Mouse (Mus musculus) lung, postnatal 36 days (tissue): ENCODE data around the gene Rora.
A peak's percentile ranks its signal among the peaks of the same experiment; 100 is the strongest.

ENCODE experiments used
- DNase-seq: peaks from one replicate; pipeline ENCODE4 v3.0.0; 2022; ENCODE audit warnings: mixed read lengths

The Rora gene

DNA sequence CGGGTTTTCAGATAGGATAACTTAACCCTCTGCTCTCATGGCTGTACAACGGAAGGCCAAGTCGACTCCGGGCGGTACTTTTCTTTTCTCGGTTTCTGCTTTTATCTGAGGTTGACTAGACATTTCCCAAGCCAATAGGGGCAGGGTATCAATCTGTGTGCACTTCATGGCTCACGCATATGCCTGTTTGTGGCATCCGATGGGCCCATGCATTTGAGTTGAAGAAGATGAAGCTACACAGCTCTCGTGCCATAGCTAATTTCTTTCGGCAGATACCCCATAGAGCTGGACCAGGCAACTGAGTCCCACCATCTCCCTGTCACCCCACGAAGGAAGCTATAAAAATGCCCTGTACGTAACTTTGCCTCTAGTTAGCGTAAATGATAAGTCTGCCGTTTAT, 641.3 kb downstream of the Rora start:
- DNase-seq: no peak

DNA sequence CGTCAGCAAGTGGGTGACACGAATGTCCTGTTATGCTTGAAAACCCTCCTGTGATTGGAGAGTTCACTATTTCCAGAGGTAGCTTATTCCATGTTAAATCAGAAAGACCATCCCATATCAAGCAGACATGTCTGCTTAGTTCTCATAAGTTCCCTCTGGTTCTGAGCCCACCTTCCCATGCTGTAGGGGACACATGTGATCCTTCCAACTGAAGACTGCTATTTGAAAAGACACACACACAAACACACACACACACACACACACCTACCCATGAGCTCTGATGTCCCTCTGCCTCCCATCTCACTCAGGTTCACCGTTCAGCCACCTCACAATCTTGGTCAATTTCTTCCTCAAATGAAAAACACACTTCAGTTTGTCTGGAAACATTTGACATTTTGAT, 642.2 kb downstream of the Rora start:
- DNase-seq: no peak

DNA sequence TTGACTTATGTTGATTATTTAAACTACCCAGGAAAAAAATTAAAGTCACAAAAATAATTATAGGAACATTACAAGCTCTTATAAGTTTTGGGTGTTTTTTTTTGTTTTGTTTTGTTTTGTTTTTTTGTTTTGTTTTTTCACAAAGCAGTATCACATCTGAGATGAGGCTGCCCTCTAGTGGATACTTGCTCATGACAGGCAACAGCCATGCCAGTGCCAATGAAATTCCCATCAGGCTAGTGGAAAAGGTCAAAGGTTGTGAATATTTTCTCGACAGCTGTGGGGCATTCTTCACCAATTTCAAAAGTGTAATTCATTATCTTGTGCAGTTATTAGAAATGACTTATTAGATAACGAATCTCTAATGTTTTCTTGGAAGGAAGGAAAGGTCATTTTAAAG, 642.8 kb downstream of the Rora start:
- DNase-seq: peak; percentile 90

DNA sequence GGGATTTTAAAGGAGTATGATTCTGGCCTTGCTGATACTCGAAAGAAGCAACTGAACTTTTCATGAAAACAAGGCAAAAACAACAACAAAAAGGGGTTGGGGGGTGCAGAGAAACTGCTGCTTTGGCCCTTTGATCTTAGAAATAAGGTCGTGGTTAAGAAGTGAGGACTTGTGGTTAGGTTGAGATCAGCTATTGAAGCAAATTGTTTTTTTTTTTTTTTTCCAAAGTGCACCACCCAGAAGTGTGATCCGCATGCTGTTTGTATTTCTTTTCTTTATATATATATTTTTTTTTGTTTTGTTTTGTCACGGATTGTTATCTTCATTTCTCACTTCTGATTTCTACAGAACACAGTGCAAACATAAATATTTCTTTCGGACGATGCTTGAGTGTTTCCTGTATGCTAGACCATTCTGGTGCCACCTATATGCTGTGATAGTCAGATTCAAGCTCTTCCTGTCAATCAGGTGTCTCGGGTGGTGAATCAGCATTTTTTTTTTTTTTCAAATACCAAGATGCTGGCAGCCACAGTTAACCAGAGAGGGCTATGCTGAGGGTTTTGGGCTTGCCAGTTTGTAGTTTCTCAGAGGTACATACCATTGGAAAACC, 644.3 kb downstream of the Rora start:
- DNase-seq: no peak

DNA sequence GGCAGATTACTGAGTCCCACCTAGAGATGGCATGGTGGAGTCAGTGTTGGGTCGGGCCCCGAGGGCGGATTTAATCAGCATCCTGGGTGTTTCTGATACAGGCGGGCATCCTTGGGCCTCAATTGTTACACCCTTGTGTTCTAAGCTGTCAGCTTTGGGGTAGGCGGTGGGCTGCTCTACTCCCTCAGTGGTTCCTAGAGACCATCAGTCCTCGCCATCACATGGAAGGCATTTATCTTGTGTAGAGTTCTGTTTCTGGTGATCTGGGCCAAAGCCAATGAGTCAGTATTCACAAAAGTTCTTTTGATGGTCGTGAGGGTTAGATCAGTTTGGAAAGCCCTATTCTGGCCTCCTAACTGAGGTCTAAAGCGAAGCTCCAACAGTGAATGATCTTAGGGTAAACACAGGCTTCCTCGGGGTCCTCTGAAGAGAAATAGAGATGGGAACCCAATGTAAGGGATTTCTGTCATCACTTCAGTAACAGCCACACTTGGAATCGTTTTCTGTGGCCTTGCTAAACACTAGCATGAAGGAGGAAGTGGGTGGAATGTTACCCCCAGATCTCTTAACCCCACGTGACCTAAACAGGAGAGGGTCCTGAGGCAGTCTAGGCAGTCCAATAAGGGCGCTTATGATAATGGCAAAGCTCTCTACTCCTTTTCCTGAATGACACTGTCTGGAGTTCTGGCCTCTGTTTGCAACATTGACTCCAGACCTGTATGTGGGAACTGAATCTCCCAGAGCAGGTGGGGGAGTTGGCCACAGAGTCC, 645.2 kb downstream of the Rora start:
- peak; percentile 26 for DNase-seq

DNA sequence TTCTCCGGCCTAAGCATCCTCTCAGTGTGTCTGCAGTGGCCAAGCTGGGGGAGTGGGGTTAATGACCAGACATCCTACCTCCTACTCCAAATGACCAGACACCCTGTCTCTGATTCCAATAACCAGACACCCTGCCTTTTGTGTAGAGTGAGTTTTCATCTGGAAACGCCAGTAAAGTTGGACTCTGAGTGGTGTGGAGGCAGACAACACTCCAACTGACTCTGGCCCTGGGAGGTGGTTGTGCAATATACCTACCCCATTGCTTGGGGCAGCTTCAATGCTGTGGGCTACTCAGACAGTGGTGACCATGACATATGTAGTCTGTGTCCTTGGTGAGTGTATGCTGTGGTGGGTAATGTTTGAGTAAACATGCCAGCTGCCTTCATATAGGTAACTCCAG, 645.9 kb downstream of the Rora start:
- peak; percentile 21 for DNase-seq

DNA sequence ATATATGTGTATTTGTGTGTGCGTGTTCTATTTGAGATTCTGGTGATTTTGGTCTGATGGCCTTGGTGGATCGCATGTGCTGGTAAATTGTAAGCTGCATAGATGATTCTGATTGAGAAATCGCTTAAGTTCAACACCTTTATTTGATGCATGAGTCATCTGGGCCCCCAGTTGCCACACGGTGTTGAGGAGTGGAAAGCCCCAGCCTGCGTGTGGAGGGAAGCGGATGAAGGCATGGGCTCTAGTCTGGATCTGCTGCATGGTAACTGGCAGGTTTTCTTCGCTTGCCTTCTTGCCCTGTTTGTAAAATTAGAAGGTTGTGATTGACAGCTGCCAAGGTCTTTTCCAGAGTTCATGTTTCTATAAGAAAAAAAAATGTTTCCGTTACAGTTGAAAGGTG, 646.7 kb downstream of the Rora start:
- DNase-seq: no peak

DNA sequence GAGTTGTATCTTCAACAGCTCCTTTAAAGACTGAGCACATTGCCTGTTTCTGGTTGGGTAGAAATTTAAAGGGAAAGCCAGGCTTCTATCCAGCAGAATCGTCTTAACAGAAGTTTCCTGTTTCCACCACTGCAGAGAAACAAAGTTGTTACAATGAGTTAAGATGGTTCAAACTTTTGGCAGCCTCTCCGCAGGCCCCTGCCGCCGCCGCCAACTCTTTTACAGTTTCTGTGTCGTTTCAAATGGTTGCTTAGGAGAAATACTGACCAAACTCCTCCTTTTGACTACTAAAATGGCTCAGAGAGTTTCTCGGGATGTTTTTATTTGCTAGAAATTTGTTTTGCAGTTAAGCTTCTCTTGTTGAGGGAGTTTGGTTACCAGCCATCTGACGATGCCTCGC, 647.9 kb downstream of the Rora start:
- DNase-seq: peak; percentile 61

DNA sequence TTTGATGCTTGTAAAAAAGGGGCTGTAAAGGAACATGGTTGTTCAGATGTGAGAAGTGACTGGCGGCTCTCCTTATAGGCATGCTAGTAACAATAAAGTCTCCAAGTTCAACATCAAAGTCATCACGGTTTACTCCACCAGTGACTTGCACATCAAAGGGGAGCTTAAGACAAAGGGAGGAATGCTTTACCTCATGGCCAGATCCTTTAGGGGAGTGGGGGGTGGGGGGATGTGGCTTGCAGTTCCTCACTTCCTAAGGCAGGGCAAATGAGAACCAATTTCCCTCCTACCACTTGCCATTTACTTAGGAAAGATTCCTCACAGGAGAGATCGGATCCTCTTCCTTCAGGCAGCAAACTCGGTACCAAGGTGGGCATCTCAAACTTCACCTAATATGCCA, 648.4 kb downstream of the Rora start:
- DNase-seq: no peak

DNA sequence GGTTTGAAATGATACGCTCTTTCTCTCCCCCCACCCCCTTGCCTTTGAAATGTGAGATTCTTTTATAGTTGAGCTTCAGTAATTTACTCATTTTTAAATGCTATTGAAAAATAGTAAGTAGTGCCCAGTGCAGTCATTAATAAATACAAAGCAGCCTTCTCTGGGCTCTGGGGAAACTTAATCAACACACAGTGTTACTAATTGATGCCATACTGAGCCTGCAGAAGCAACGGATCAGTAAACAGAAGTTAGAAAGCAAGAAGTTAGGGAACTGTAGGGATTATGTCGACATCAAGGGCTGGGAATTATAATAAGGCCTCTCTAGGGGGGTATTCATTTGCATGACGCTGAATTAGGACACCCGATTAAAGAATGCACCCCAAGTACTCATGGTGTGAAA, 649.3 kb downstream of the Rora start:
- DNase-seq: no peak

DNA sequence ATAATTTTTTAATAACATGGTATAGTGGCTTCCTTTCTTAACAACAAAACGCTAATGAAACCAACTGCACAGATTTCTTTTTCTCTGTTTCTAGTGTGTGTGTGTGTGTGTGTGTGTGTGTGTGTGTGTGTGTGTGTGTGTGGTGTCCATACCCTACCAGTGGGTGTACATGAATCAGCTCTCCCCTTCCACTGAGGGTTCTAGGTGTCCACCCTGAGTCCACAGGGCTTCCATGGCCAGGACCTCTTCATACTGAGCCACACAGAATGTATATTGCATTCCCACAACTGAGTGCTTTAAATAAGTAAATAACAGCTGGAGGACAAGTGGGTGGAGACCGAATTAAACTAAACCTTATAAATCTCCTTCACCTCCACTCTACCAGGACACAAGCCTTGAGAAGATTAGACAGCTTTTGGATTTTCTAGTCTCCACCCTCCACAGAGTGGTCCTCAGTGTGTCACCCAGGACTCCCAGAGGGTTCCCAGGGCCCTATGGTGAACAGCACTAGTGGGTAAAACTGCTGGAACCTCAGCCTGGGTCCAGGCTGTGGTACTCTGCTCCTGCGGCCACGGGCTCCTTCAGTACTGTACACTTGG, 649.9 kb downstream of the Rora start:
- DNase-seq: no peak

DNA sequence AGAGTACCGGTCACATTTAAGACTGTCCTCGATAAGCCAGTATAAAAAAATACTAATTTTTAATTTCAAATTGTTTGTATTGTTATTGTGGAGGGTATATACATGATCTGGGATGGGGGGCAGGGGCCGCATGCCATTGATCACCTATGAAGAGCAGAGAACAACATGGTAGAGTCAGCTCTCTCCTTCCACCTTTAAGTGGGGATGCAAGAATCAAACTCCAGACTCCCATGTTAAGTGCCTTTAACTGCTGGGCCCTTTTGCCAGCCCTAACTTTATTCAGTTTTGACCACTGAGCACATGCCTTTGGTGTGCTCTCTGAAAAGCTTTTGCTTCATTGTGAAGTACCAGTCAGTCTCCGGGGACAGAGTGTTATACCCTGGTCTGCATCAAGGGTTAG, 650.4 kb downstream of the Rora start:
- DNase-seq: no peak

DNA sequence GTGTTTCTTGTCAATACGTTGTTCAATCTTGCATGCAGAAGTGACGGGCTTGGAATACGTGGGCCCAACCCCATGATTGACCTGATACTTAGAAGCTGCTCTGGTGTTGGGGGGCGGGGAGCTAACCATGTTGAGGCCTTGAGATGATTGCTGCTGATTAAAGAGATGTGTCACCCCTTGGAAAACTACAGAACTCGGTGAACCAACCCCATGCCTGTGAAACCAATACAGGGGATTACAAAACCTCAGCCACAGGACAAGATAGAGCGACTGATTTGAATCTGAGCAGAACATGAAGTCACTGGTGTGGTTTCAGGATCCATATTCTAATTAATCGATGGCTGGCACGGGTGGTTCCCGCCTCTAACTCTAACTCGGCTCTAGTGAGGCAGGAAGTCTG, 650.9 kb downstream of the Rora start:
- DNase-seq: no peak

DNA sequence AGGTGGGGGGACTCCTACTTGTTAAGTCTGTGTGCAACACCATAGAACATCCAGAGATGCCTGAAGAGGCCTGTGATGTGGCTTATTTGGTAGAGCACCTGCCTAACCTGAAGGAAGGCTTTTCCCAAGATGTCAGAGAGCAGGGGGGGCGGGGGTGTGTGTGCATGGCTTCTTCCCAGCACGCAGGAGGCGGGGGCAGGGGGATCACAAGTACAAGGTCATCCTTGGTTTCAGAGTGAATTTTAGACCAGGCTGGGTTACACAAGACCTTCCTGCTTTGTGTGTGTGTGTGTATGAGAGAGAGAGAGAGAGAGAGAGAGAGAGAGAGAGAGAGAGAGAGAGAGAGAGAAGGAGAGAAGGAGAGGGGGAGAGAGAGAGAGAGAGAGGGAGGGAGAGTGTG, 651.4 kb downstream of the Rora start:
- DNase-seq: no peak

DNA sequence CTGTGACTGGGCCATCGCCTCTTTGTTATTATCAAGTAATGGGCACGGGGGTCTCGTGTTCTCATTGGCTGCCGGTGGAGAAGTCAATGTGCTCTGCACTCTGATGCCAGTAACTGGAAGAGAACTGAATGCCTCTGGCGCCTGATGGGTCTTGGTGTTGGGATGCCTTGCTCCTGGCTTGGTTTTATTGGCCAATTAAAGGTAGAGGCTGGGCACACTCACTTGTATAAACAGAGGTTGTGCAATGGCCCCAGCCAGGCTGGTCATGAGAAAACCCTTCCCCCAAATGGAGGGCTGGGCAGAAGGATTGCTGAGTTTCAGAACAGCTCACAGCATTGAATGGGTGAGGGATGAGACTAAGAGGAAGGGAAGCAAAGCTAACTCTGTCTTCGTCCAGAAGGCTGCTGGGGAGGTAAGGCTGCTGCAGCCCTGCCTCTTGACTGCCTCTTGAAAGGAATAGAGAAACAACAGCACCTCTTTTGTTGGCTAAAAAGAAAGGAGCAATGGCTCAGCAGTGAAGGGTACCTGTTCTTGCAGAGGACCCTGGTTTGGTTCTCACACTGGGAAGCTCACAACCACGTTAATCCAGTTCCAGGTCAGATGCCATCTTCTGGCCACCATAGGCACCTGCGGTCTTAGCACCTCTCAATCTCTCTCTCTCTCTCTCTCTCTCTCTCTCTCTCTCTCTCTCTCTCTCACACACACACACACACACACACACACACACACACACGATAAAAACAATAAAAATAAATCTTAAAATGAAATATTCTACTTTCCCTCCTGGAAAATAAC, 653.3 kb downstream of the Rora start:
- DNase-seq: peak; percentile 79

DNA sequence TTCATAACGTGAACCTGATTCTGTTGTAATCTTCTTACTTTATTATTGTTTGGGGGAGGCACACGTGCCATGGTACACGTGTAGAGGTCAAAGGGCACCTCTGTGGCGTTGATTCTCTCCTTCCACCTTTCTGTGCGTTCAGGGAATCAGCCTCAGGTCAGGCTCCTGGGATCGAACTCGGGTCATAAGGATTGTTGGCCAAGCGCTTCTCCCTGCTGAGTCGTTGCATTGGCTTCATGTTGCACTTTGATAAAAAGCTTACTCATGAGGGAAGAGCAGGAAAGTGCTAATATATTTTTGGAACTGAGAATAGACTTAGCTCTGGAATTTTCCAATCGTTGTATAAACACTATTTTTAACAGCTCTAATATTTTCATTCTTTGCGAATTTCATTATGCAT, 654.4 kb downstream of the Rora start:
- no peak for DNase-seq

DNA sequence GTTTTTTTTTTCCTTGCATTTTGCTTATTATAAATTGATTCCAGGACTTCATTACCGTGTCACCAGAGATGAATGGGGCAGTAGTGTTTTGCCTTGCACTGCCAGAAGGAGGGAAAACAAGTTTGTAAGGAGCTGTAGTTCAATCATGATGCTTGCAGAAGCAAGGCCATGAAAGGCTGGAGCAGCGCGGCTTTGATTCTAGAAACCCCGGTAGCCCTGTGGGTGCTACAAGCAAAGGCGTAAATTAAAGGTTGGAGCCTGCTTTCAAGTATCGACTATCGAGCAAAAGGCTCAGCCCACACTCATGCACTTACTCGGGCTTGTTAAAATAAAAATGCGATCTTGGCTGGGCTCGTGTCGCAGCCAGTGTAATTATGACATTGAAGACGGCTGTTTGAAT, 656.9 kb downstream of the Rora start:
- no peak for DNase-seq

DNA sequence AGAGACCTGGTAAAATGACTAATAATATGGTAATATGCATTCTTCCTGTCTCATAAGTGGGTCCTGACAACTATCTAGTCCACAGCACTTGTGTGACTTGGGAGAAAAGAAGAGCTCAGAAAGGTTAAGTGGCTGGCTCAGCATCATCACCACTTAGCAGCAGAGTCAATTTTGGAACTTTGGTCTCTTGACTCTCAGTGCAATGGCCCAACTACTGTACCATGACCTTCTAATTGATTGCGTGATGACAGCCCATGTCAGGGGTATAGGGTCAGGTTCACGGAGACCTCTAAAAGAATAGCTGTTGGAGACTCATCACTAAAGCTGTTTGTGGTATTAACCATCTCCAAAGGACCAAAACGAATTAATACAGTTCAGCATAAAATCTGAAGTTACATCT, 659.7 kb downstream of the Rora start:
- DNase-seq: no peak

DNA sequence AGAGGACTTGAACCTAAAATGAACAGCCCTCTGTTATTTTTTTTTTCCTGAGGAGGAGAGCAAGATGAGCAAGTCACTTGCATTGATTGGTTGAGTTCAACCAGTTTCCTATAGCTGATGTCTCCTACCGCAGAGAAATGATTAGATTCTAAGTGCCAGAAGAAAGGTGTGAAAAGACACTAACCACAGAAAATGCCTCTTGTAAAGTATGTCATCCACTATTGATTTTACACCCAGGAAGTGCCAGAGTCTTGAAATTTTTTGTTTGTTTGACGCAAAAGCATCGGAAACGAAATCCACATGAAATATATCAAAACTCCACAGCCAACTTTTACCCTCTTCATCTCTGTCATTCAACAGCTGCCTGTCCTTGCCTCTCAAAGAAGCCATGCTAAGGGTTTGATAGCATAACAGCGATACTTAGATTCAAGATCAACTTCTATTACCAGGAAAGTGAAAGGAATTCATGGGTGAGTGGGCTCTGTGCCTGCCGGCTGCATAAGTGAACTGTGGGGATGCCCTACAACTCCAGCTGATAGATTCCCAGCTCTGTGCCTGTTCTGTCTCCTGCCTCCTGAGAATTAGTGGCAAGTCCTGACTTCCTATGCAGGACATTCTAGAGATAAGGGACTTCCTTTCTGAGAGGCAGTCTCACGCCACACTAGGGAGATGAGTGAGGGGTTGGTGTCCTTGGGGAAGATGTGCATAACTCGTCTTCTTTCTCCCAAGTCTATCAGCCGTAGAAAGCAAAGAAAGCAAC, 661.0 kb downstream of the Rora start:
- no peak for DNase-seq

DNA sequence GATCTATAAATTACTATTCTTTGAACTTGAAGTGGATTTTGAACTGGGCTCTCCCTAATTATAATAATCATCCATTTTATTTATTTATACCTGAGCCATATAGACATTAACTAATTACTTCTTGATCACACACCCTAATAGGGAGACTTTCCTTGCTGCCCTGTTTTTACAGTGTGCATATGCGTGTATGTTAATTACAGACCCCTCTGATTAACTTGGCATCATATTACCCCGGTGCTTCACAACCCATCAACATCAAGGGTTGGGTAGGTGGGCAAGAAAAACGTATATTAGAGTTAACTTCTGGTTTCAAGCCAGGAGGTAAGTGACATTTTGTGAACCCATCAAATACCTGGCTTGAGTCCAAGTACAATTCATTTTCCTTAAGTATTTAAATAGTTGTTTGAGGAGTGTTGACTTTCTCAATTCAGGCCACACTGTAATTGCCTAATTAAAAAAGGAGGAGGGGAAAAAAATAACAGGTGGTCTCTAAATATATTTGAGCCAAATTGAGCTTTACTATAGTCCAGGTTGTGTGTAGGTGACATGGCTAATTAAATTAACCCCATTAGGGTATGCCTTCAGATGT, 664.0 kb downstream of the Rora start:
- DNase-seq: no peak

DNA sequence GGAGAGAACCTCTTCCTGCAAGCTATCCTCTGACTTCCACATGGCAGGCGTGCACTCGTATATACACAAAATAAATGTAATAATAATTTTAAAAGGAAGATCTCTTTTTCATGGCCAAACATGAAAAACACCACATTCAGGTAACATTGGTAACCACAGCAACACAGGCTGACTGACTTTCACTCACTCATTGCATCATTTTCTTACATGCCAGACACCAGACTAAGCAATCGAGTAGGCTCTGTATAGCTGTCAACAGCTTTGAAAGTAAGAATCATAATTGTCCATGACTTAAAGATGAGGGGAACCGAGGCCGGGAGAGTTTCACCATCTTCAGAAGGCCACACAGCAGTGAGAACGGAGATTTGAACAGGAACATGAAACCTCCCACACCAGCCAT, 665.8 kb downstream of the Rora start:
- DNase-seq: no peak

DNA sequence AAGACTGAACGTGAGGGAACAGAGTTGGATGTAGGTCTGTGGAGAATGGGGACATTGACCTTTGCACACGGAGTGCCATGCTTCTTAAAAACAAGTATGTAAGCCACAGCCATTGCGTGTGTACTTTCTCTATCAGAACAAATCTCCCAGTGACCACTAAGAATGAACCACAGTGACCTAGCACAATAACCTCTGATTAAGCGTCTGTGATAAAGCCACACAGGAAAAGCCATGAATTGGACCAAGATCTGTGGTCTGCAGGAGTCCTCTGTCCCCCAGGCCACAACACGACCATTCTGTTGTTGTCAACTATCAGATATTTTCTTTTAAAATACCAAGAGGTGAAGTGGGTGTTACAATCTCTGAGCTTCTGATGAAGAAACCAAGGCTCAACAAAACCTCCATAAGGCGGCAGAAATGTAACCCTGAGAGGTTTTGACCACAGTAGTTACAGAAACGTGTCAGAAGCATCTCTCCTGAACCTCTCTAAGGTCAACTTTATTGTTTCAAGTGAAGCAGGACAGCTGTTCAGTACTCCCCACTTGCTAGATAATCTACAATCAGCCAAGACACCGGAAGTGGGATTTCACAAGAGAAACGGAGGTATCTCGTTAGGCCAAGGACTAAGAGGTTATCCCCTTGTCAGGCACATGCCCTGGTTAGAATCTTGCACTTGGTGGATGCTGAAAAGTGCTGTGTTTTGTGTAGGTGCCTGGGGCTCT, 666.5 kb downstream of the Rora start:
- DNase-seq: no peak
